Mouse (Mus musculus): Measurements from ENCODE around the gene Mob3c.

GRCm38 (mm10) chr4:115863880-115864279 is 36.0 kb downstream of the Mob3c start:
- TF ChIP-seq EP300 (IDR thresholded peaks at IDR 0.05; ENCODE audit: low read depth), result no peak
- no peak for TF ChIP-seq CTCF (IDR thresholded peaks at IDR 0.05; ENCODE audit: low read depth)
